ENCODE assay signal across 9 mouse cellular contexts in the genomic region with DNA sequence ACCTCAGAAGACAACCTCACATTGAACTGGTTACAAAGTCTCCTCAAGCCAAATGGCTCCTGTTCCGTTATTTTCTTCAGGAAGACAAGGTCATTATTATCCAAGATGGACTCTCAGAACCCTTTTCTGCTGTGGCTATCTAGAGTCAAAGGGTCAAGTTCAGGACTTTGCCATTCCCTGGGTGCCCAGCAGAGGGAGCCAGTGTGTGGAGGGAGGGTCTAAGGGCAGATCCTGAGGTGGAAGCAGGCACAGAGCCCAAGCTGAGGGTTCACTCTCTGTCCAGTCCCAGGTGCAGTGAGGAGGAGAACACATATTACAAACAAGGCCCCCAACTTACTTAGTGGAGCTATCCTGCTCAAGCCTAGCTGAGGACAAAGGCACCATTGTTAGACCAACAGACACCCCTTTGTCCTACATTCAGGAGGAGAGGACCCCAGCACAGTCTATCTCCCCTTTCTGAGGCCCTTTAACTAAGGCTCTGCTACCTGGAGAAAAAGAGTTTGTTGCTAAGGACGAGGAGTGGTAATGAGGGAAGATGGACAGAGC. TPM values are rescaled to one million over a fixed set of nuclear protein-coding genes. Genes with fewer than 3 reads are reported as not detected.
DNase-seq lines count a peak whose midpoint lies in the region; ATAC-seq and TF ChIP-seq lines count a peak whose summit lies in the region.
"Had no signal": no experiment of that assay in that cellular context is flagged by ENCODE, and none has a peak within 500 bp of the region (broad histone marks: within the 10 kb centered on the region; RNA-seq: fewer than 3 reads in every experiment).

No protein-coding gene starts in this region.

- ATAC-seq in cerebellum, adult (ENCODE audit: insufficient number of reproducible peaks, low FRiP score, low TSS enrichment), result no peak
- no peak for ATAC-seq in heart, embryonic 13.5 days (ENCODE audit: extremely low read depth, insufficient number of reproducible peaks, low FRiP score, low TSS enrichment)
- peak; percentile 21; the same call in 1 of the 2 replicates for ATAC-seq in stomach, postnatal 0 days (ENCODE audit: low FRiP score, low TSS enrichment)

- TF ChIP-seq CTCF in cerebellum, adult 2 months (IDR thresholded peaks at IDR 0.05; ENCODE audit: borderline replicate concordance, insufficient read depth, low read depth, low read length), result peak; percentile 77
- peak; percentile 88 for TF ChIP-seq CTCF in stomach, postnatal 0 days (IDR thresholded peaks at IDR 0.05; ENCODE audit: low read depth)

- TF ChIP-seq EP300 in stomach, postnatal 0 days (optimal IDR thresholded peaks at IDR 0.05), result no peak

- peaks cover 3% of the 10 kb centered on the region; the same call in 1 of the 2 replicates for H3K4me1 ChIP-seq in cerebellum, adult 2 months (ENCODE audit: control insufficient read depth, insufficient read depth, low read length)
- peaks cover 18% of the 10 kb centered on the region for H3K4me1 ChIP-seq in heart, embryonic 13.5 days
- peaks cover 4% of the 10 kb centered on the region; the same call in 1 of the 2 replicates for H3K4me1 ChIP-seq in stomach, postnatal 0 days (replicated peaks; ENCODE audit: control insufficient read depth, insufficient read depth)

- H3K9me3 ChIP-seq in heart, embryonic 13.5 days, result no peaks in the 10 kb centered on the region
- H3K9me3 ChIP-seq in stomach, postnatal 0 days (ENCODE audit: control insufficient read depth, low read length), result no peaks in the 10 kb centered on the region

- H3K36me3 ChIP-seq in heart, embryonic 13.5 days, result peaks cover 43% of the 10 kb centered on the region
- peaks cover 16% of the 10 kb centered on the region; the same call in 1 of the 2 replicates for H3K36me3 ChIP-seq in stomach, postnatal 0 days (ENCODE audit: control insufficient read depth, insufficient read depth, low read length)

- H3K9ac ChIP-seq in heart, embryonic 13.5 days, result no peak overlapping the region
- no peak overlapping the region for H3K9ac ChIP-seq in stomach, postnatal 0 days (ENCODE audit: low read length)

- TF ChIP-seq POLR2A in cerebellum, adult 2 months (IDR thresholded peaks at IDR 0.05; ENCODE audit: borderline replicate concordance, insufficient read depth, low read length), result no peak

- no peak overlapping the region for H3K4me3 ChIP-seq in cerebellum, adult 2 months (replicated peaks; ENCODE audit: insufficient read depth, low read depth, low read length)
- peak overlapping the region; percentile 53 for H3K4me3 ChIP-seq in heart, embryonic 13.5 days
- no peak overlapping the region for H3K4me3 ChIP-seq in stomach, postnatal 0 days (ENCODE audit: low read depth, low read length)

- H3K4me2 ChIP-seq in heart, embryonic 13.5 days, result peak overlapping the region; percentile 85
- no peak overlapping the region for H3K4me2 ChIP-seq in stomach, postnatal 0 days (replicated peaks; ENCODE audit: low read depth)

- DNase-seq in cerebellum, adult 2 months, result peak; percentile 31 to 58
- DNase-seq in Muller cell, postnatal 12 days (ENCODE audit: inconsistent ontology term), result peak; percentile 47
- peak; percentile 66 for DNase-seq in embryo, embryonic 11 days
- peak; percentile 30 to 69 for DNase-seq in layer of hippocampus, postnatal 25 days (ENCODE audit: extremely low spot score in 1 of 2, low spot score in 1 of 2)
- DNase-seq in mesoderm, embryonic 11.5 days (ENCODE audit: low read depth, low spot score), result peak; percentile 65
- peak; percentile 80 for DNase-seq in stomach, postnatal 0 days (ENCODE audit: low spot score)

- 42% methylated on average over 2 of the region's 2 CpGs for WGBS in cerebellum, adult 2 months
- 10% methylated on average over 2 of the region's 2 CpGs for WGBS in heart, embryonic 13.5 days
- 33% methylated on average over 2 of the region's 2 CpGs for WGBS in stomach, postnatal 0 days

- no peak overlapping the region for H3K27ac ChIP-seq in cerebellum, adult 2 months (ENCODE audit: insufficient read depth, low read length)
- peak overlapping the region; percentile 66; the same call in 1 of the 2 replicates for H3K27ac ChIP-seq in heart, embryonic 13.5 days (replicated peaks)
- H3K27ac ChIP-seq in stomach, postnatal 0 days (replicated peaks), result no peak overlapping the region

- no peaks in the 10 kb centered on the region; the same call in 1 of the 2 replicates for H3K27me3 ChIP-seq in cerebellum, adult 2 months (ENCODE audit: control insufficient read depth, insufficient read depth, low read length)
- H3K27me3 ChIP-seq in heart, embryonic 13.5 days (replicated peaks), result no peaks in the 10 kb centered on the region
- H3K27me3 ChIP-seq in stomach, postnatal 0 days (ENCODE audit: control insufficient read depth, insufficient read depth, low read length), result no peaks in the 10 kb centered on the region

RNA-seq across cellular contexts. Expression of gene Nfe2, which starts 7.9 kb away (rescaled TPM):
- 0.28 and 0.57 TPM in 2 replicates for polyA plus RNA-seq in cerebellum, adult 2 months (2012; rRNA removed)
- 7.2 and 8.2 TPM in 2 replicates for polyA plus RNA-seq in heart, embryonic 13.5 days (2015; fragmentation: Nextera tagmentation; extraction: Ambion mirVana)
- not detected for total RNA-seq in layer of hippocampus, postnatal 25 days (2021)
- polyA plus RNA-seq in stomach, postnatal 0 days (2015; fragmentation: Nextera tagmentation; extraction: Ambion mirVana), result 0.50 and 0.70 TPM in 2 replicates
- total RNA-seq: left cerebral cortex, adult 8-10 months had no signal

RNA-seq across cellular contexts. Expression of gene Hnrnpa1, which starts 10.0 kb away (rescaled TPM):
- polyA plus RNA-seq in cerebellum, adult 2 months (2012; rRNA removed), result 318 and 320 TPM in 2 replicates
- polyA plus RNA-seq in heart, embryonic 13.5 days (2015; fragmentation: Nextera tagmentation; extraction: Ambion mirVana), result 500 and 519 TPM in 2 replicates
- 100 to 1,000 TPM; 253 to 258 TPM for total RNA-seq in layer of hippocampus, postnatal 25 days (2021)
- 236 and 251 TPM in 2 replicates for polyA plus RNA-seq in stomach, postnatal 0 days (2015; fragmentation: Nextera tagmentation; extraction: Ambion mirVana)

RNA-seq across cellular contexts. Expression of gene Cbx5, which starts 10.7 kb away (rescaled TPM):
- polyA plus RNA-seq in cerebellum, adult 2 months (2012; rRNA removed), result 49.4 and 52.7 TPM in 2 replicates
- 91.9 and 97.2 TPM in 2 replicates for polyA plus RNA-seq in heart, embryonic 13.5 days (2015; fragmentation: Nextera tagmentation; extraction: Ambion mirVana)
- total RNA-seq in layer of hippocampus, postnatal 25 days (2021), result 100 to 1,000 TPM; 180 to 183 TPM
- polyA plus RNA-seq in stomach, postnatal 0 days (2015; fragmentation: Nextera tagmentation; extraction: Ambion mirVana), result 23.0 and 26.8 TPM in 2 replicates

RNA-seq across cellular contexts. Expression of gene Copz1, which starts 22.2 kb away (rescaled TPM):
- 110 and 117 TPM in 2 replicates for polyA plus RNA-seq in cerebellum, adult 2 months (2012; rRNA removed)
- 163 and 178 TPM in 2 replicates for polyA plus RNA-seq in heart, embryonic 13.5 days (2015; fragmentation: Nextera tagmentation; extraction: Ambion mirVana)
- 100 to 1,000 TPM; 101 to 105 TPM for total RNA-seq in layer of hippocampus, postnatal 25 days (2021)
- polyA plus RNA-seq in stomach, postnatal 0 days (2015; fragmentation: Nextera tagmentation; extraction: Ambion mirVana), result 159 and 168 TPM in 2 replicates
